Mouse (Mus musculus) heart, embryonic 15.5 days (tissue): ENCODE measurements around the gene Pak7. TPM values are rescaled to one million over a fixed set of nuclear protein-coding genes. Genes with fewer than 3 reads are reported as not detected.

Experiments used
- polyA plus RNA-seq: library from polyadenylated mRNA; unstranded; fragments of >200 nt; fragmentation: Nextera tagmentation; extraction: Ambion mirVana; gene quantifications from 2 replicates; pipeline ENCODE4 v1.2.1, GENCODE M21; 2015

Gene Pak7
- polyA plus RNA-seq, 1 experiment from 2014 or later = 0.28 TPM

Other genes with a start within 250 kb of the Pak7 start
- gene Ankef1, start 113.9 kb upstream of the Pak7 start, polyA plus RNA-seq = 0.05 and 0.15 TPM in 2 replicates